Mouse (Mus musculus) bone marrow, adult 2 months (tissue): Measurements from ENCODE around the gene Cypt15.
"Not testable (repeated sequence)": the region's sequence is repeated elsewhere in the genome, so short reads cannot be mapped to it uniquely, and the experiment has no call there.

ENCODE experiments used
- CTCF ChIP-seq: fragments of 200-500 bp; IDR thresholded peaks from 2 replicates; pipeline ENCODE4 v1.5.1; 2011; ENCODE audit warnings: low read length, control low read depth; ENCODE audit not compliant: control insufficient read depth, insufficient read depth
- POLR2A ChIP-seq: fragments of 200-500 bp; IDR thresholded peaks from 2 replicates; pipeline ENCODE4 v1.6.1; 2011; ENCODE audit warnings: low read depth, mild to moderate bottlenecking, control low read depth, low read length, borderline replicate concordance; ENCODE audit not compliant: control insufficient read depth

GRCm38 (mm10) chrX:39345967-39346366 lies at the start of gene Cypt15:
- TF ChIP-seq CTCF, POLR2A: not testable (repeated sequence)
